Mouse (Mus musculus): ENCODE measurements around the gene D430041D05Rik. TPM values are rescaled to one million over a fixed set of nuclear protein-coding genes. Genes with fewer than 3 reads are reported as not detected.

The D430041D05Rik gene
- polyA plus RNA-seq, 1 experiment from 2014 or later = 2.5 TPM

DNA sequence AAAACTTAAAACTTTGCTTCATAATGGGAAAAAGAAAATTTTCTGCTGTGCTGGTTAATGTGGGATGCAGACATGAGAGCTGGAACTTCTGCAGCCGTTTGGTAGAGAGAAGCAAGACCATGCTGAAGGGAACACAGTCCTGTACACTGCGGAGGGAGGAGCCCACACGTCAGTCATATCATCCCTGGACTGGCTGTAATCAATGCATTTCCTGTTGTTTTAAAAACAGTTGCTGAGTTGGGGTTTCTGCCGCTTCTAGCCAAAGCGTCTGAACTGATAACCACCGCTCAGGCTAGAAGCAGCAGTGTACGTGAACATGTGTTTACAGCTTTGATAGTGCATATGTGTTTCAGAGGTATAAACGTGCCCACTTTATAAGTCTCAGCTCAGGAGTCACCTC is 231.2 kb downstream of the D430041D05Rik start:
- H3K4me2 ChIP-seq (ENCODE audit: low read depth, low read length, severe bottlenecking) = no peak overlapping the region
- no peak overlapping the region for H3K9ac ChIP-seq (ENCODE audit: low read length)
- ATAC-seq (replicated peaks; ENCODE audit: low FRiP score) (no peak), DNase-seq (ENCODE audit: low spot score) (no peak)
- no peaks in the 10 kb centered on the region for H3K36me3 ChIP-seq (ENCODE audit: control insufficient read depth, insufficient read depth, low read length)
- no peaks in the 10 kb centered on the region for H3K9me3 ChIP-seq (ENCODE audit: control insufficient read depth, low read length)
- WGBS = 91% methylated on average over 8 of the region's 8 CpGs
- no peak overlapping the region for H3K27ac ChIP-seq (ENCODE audit: low read depth, low read length)
- no peak overlapping the region for H3K4me3 ChIP-seq (ENCODE audit: low read depth, low read length)
- no peaks in the 10 kb centered on the region for H3K27me3 ChIP-seq (ENCODE audit: control insufficient read depth, insufficient read depth, low read length)
- H3K4me1 ChIP-seq (replicated peaks; ENCODE audit: control insufficient read depth, insufficient read depth, low read length) = no peaks in the 10 kb centered on the region

DNA sequence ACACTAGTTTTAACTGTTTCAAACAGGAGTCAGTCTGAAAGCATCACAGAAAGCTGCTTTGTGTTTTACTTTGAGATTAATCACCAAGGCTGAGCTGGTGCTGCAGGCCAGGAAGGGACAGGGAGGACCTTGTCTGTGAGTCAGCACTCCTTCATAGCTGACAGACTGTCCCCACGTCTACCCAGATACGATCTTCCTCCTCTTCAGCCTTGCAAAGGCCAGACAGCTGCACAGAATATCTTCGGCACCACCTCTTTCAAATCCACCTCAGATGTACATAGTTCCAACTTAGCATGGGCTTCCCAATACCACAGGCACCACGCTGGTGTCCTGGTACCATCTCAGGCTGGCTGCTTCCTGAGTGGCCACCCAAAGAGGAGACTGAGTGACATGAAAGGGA is 232.6 kb downstream of the D430041D05Rik start:
- no peak overlapping the region for H3K4me2 ChIP-seq (ENCODE audit: low read depth, low read length, severe bottlenecking)
- H3K36me3 ChIP-seq (ENCODE audit: control insufficient read depth, insufficient read depth, low read length) = no peaks in the 10 kb centered on the region
- DNase-seq (ENCODE audit: low spot score) (no peak), ATAC-seq (replicated peaks; ENCODE audit: low FRiP score) (no peak)
- 93% methylated on average over 4 of the region's 4 CpGs for WGBS
- H3K9me3 ChIP-seq (ENCODE audit: control insufficient read depth, low read length) = no peaks in the 10 kb centered on the region
- no peaks in the 10 kb centered on the region for H3K4me1 ChIP-seq (replicated peaks; ENCODE audit: control insufficient read depth, insufficient read depth, low read length)
- no peak overlapping the region for H3K27ac ChIP-seq (ENCODE audit: low read depth, low read length)
- H3K9ac ChIP-seq (ENCODE audit: low read length) = no peak overlapping the region
- H3K4me3 ChIP-seq (ENCODE audit: low read depth, low read length) = no peak overlapping the region
- H3K27me3 ChIP-seq (ENCODE audit: control insufficient read depth, insufficient read depth, low read length) = no peaks in the 10 kb centered on the region

DNA sequence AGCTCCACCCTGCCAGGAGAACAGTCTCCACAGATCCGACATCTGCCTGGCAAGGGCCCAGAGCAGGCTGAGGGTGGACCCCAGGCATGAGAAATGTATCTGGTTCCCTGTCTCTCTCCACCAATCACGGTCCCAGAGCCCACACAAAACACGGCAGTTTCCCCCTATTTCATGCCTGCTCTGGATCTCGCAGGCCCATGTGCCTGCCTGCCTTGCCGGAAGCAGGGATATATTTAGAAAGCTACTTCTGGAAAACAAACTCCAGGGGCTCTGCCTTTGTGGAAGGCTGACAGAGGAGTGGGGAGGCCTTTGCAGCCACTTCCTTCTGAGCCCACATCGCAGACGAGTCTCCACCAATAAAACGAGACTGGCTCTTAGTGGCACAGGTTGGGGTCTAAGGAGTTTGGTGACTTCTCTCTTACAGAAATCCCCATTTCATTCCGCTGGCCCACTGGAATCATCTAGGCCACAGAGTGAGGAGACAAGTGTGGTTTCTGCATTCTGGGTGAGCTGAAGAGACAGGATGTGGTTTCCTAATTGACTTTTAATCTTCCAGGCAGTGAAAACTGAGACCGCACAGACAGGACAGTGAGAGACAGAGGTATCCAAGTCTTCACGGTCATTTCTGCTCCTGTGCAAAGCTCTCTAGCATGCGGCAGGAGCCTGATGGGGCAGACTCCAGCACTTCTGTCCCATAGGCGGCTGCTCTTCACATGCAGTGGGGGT is 233.7 kb downstream of the D430041D05Rik start:
- H3K4me3 ChIP-seq (ENCODE audit: low read depth, low read length) = no peak overlapping the region
- H3K4me1 ChIP-seq (replicated peaks; ENCODE audit: control insufficient read depth, insufficient read depth, low read length) = no peaks in the 10 kb centered on the region
- no peak overlapping the region for H3K4me2 ChIP-seq (ENCODE audit: low read depth, low read length, severe bottlenecking)
- H3K9ac ChIP-seq (ENCODE audit: low read length) = no peak overlapping the region
- no peak for DNase-seq (ENCODE audit: low spot score)
- H3K27ac ChIP-seq (ENCODE audit: low read depth, low read length) = no peak overlapping the region
- no peak for ATAC-seq (replicated peaks; ENCODE audit: low FRiP score)
- 73% methylated on average over 13 of the region's 13 CpGs for WGBS
- no peaks in the 10 kb centered on the region for H3K36me3 ChIP-seq (ENCODE audit: control insufficient read depth, insufficient read depth, low read length)
- H3K27me3 ChIP-seq (ENCODE audit: control insufficient read depth, insufficient read depth, low read length) = no peaks in the 10 kb centered on the region
- no peaks in the 10 kb centered on the region for H3K9me3 ChIP-seq (ENCODE audit: control insufficient read depth, low read length)

DNA sequence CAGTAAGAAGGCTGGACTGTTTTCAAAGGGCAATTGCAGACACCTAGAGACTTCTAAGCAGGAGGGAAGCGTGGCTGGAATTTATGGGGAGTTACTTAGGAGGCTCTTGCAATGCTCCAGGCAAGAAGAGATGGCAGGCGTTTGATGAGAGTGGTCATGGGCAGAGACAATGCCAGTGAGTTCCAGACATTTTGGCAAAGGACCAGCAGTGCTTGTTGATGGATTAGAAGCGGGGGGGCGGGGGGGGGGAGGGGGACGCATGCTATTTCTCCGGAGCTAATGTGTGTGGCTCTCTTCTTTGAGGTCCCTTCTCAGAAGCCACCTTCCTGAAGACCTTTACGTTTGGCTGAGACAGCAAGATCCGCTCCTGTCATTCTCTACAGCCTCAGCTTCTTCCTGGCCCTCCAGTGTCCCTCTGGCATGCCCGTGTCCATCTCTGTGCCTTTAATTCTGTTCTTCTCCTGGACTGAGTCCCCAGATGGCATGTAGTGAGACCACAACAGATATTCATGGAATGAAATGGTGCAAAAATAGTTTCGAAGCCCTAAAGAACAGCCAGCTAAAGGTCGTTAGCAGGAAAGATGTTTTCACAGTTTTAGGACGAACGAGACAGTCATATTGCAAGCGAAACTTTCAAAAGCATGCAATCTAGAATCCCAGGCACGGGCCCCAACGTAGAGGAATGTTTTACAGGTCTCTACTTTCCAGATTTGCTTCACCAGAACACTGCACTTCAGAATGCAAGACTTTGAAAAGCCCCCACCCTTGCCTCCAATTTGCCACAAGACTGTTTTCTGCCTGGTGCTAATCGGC is 234.4 kb downstream of the D430041D05Rik start:
- Histone ChIP-seq H3K4me1 (replicated peaks; ENCODE audit: control insufficient read depth, insufficient read depth, low read length) (no peaks in the 10 kb centered on the region), H3K27me3 (ENCODE audit: control insufficient read depth, insufficient read depth, low read length) (no peaks in the 10 kb centered on the region), H3K4me2 (ENCODE audit: low read depth, low read length, severe bottlenecking) (no peak overlapping the region), H3K4me3 (ENCODE audit: low read depth, low read length) (no peak overlapping the region), H3K9me3 (ENCODE audit: control insufficient read depth, low read length) (no peaks in the 10 kb centered on the region), H3K9ac (ENCODE audit: low read length) (no peak overlapping the region), H3K36me3 (ENCODE audit: control insufficient read depth, insufficient read depth, low read length) (no peaks in the 10 kb centered on the region), H3K27ac (ENCODE audit: low read depth, low read length) (no peak overlapping the region)
- no peak for ATAC-seq (replicated peaks; ENCODE audit: low FRiP score)
- WGBS = 80% methylated on average over 17 of the region's 17 CpGs
- no peak for DNase-seq (ENCODE audit: low spot score)

DNA sequence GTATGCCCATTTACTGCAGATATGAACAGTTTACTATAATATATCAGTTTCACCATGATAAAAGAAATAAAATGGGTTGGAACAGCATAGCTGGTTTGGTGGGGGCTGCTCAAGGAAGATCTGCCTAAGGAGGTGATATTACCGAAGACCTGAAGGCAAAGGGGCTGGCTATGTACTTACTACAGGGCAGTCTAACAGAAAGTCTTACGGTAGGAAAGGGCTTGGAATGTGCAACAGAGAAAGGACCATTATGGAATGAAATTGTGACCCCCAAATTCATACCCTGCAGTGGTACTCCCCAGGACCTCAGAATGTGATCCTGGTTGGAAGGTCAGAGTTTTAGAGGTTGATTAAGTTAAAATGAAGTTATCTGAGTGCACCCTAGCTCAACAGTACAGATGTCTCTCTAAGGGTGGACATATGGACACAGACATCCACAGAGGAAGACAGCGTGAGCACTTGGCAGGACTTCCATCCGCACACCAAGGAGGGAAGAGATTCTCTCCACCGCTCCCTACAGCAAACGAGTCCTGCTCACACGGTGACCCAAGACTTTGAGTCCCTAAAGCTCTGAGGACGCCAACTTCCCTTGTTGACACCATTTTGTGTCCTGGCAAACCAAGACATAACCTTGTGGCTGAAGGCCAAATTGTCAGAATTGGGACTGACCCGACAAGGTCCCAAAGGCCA is 235.2 kb downstream of the D430041D05Rik start:
- Histone ChIP-seq H3K4me3 (ENCODE audit: low read depth, low read length) (no peak overlapping the region), H3K27ac (ENCODE audit: low read depth, low read length) (no peak overlapping the region), H3K4me2 (ENCODE audit: low read depth, low read length, severe bottlenecking) (no peak overlapping the region), H3K36me3 (ENCODE audit: control insufficient read depth, insufficient read depth, low read length) (no peaks in the 10 kb centered on the region), H3K9ac (ENCODE audit: low read length) (no peak overlapping the region), H3K27me3 (ENCODE audit: control insufficient read depth, insufficient read depth, low read length) (no peaks in the 10 kb centered on the region), H3K9me3 (ENCODE audit: control insufficient read depth, low read length) (no peaks in the 10 kb centered on the region), H3K4me1 (replicated peaks; ENCODE audit: control insufficient read depth, insufficient read depth, low read length) (no peaks in the 10 kb centered on the region)
- 89% methylated on average over 9 of the region's 9 CpGs for WGBS
- no peak for DNase-seq (ENCODE audit: low spot score)
- ATAC-seq (replicated peaks; ENCODE audit: low FRiP score) = no peak

DNA sequence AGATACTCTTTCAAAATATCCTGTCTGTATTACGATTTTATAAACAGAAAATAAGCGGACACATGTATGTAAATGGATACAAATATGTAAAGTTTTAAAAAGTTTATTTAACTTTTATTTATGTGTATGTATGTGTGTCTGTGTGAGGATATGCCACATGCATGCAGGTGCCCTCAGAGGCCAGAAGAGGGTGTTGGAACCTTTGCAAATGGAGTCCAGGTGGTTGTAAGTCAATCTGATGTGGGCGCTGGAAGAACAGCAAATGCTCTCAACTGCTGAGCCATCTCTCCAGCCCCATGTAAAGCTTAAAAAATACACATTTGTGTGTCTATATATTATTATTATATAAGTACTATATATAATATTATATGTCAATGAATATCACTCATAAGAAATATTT is 237.4 kb downstream of the D430041D05Rik start:
- Histone ChIP-seq H3K9me3 (ENCODE audit: control insufficient read depth, low read length) (no peaks in the 10 kb centered on the region), H3K4me3 (ENCODE audit: low read depth, low read length) (no peak overlapping the region), H3K27me3 (ENCODE audit: control insufficient read depth, insufficient read depth, low read length) (no peaks in the 10 kb centered on the region), H3K9ac (ENCODE audit: low read length) (no peak overlapping the region), H3K27ac (ENCODE audit: low read depth, low read length) (no peak overlapping the region), H3K4me2 (ENCODE audit: low read depth, low read length, severe bottlenecking) (no peak overlapping the region), H3K4me1 (replicated peaks; ENCODE audit: control insufficient read depth, insufficient read depth, low read length) (no peaks in the 10 kb centered on the region), H3K36me3 (ENCODE audit: control insufficient read depth, insufficient read depth, low read length) (no peaks in the 10 kb centered on the region)
- 90% methylated on average over 3 of the region's 3 CpGs for WGBS
- DNase-seq (ENCODE audit: low spot score) (no peak), ATAC-seq (replicated peaks; ENCODE audit: low FRiP score) (no peak)

DNA sequence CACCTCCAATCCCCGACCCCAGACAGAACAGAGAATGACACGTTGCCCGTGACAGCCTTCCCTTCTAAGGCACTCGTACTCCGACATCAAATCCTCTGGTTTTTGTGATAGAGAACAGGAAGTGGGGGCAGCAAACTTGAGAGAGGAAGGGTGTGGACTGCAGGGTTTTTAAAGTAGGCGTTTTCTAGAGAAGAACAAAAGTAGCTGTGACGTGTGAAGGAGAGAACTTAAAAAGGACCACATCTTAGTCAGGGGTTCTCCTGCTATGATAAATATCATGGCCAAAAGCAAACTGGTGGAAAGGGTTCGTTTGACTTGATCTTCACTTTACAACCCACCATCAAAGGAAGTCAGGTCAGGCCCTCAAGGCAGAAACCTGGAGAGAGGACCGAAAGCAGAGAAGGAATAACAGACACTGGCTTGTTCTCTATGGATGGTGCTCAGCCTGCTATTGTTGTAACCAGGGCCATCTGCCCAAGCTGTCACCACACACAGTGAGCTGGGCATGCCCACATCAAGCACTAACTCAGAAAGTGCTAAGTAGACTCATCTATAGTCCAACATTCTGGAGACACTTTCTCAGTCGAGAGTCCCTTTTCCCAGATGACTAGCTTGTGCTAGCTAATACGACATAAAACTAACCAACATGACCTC is 238.0 kb downstream of the D430041D05Rik start:
- Histone ChIP-seq H3K4me1 (replicated peaks; ENCODE audit: control insufficient read depth, insufficient read depth, low read length) (peaks cover 3% of the 10 kb centered on the region; the same call in 1 of the 2 replicates), H3K9ac (ENCODE audit: low read length) (no peak overlapping the region), H3K9me3 (ENCODE audit: control insufficient read depth, low read length) (no peaks in the 10 kb centered on the region), H3K27me3 (ENCODE audit: control insufficient read depth, insufficient read depth, low read length) (no peaks in the 10 kb centered on the region), H3K4me3 (ENCODE audit: low read depth, low read length) (no peak overlapping the region), H3K36me3 (ENCODE audit: control insufficient read depth, insufficient read depth, low read length) (no peaks in the 10 kb centered on the region), H3K27ac (ENCODE audit: low read depth, low read length) (no peak overlapping the region), H3K4me2 (ENCODE audit: low read depth, low read length, severe bottlenecking) (no peak overlapping the region)
- ATAC-seq (replicated peaks; ENCODE audit: low FRiP score) (no peak), DNase-seq (ENCODE audit: low spot score) (no peak)
- WGBS = 79% methylated on average over 11 of the region's 11 CpGs

DNA sequence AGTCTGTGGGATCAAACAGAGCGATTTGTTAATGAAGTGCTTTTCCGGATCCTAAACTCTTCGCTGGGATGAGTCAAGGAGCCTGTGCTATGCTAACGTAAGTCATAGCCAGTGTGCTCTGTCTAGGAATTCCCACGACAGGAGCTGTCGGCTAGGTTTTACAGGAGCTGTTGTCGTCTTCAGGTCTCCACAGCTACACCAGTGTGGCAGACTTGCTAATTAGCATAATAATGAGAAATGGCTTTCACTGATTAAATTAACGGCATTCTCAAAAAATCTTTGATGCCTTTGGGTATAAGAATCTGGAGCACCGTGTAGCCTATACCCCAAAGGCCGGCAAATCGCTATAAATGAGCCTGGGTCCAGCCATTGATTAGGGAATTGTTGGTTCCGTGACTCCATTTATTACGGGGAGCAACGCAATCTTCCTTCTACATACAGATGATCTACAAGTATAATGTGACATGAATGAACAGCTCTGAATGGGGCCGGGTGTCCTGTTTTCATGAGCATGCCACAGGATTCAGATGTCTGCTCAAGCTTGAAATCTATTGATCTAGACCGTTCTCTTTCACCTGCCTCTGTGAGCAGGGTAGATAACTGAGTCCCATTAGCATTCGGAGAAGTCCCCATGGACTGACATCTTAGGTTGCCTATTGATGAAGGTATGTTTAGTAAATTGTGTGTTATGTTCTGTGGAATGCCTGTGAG is 242.5 kb downstream of the D430041D05Rik start:
- Histone ChIP-seq H3K27ac (ENCODE audit: low read depth, low read length) (no peak overlapping the region), H3K4me2 (ENCODE audit: low read depth, low read length, severe bottlenecking) (no peak overlapping the region), H3K27me3 (ENCODE audit: control insufficient read depth, insufficient read depth, low read length) (no peaks in the 10 kb centered on the region), H3K9me3 (ENCODE audit: control insufficient read depth, low read length) (no peaks in the 10 kb centered on the region), H3K4me3 (ENCODE audit: low read depth, low read length) (no peak overlapping the region), H3K9ac (ENCODE audit: low read length) (no peak overlapping the region), H3K4me1 (replicated peaks; ENCODE audit: control insufficient read depth, insufficient read depth, low read length) (peaks cover 3% of the 10 kb centered on the region; the same call in 1 of the 2 replicates), H3K36me3 (ENCODE audit: control insufficient read depth, insufficient read depth, low read length) (no peaks in the 10 kb centered on the region)
- peak; percentile 73 for ATAC-seq (replicated peaks; ENCODE audit: low FRiP score)
- 57% methylated on average over 17 of the region's 17 CpGs for WGBS
- DNase-seq (ENCODE audit: low spot score) = no peak
